Mouse (Mus musculus) olfactory bulb, adult 2 months (tissue): ENCODE data around the gene St6galnac3.

Experiments
- CTCF ChIP-seq: fragments of 200-500 bp; IDR thresholded peaks from 2 replicates; pipeline ENCODE4 v1.5.1; 2012; ENCODE audit warnings: low read depth, mild to moderate bottlenecking, low read length, moderate library complexity; ENCODE audit not compliant: insufficient read depth
- POLR2A ChIP-seq: fragments of 200-500 bp; IDR thresholded peaks from 2 replicates; pipeline ENCODE4 v1.6.1; 2012; ENCODE audit warnings: mild to moderate bottlenecking, low read depth, low read length, moderate library complexity; ENCODE audit not compliant: insufficient read depth

DNA sequence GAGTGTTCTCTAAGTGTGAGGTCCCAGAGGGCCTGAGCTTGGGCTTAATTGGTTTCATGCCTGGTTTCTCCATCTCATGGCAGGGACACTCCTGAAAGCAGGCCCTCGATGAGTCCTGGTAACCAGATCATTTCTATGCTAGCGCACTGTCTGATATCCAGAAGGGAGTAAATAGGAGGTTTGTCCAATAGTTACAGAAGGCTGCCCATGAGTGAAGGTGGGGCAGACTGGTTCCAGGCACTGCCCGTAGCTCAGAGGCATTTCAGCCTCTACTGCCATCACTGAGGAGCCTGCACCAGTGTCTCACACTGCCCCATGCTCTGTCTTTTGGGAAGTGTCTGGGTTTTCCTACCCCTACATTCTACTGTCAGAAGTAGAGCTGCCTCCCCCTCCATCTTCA, 72.1 kb downstream of the St6galnac3 start:
- no peak for TF ChIP-seq CTCF
- TF ChIP-seq POLR2A = no peak
